Mouse (Mus musculus) megakaryocyte, embryonic 14.5 days (primary cell): ENCODE data around the gene Mtss1l. TPM values are rescaled to one million over a fixed set of nuclear protein-coding genes. Genes with fewer than 3 reads are reported as not detected.

Source experiments
- H3K27me3 ChIP-seq: replicated peaks from 2 replicates; pipeline ENCODE3; 2012; ENCODE audit warnings: inconsistent platforms
- H3K36me3 ChIP-seq: replicated peaks from 2 replicates; pipeline ENCODE3; 2012; ENCODE audit warnings: low read length, inconsistent platforms, mixed read lengths
- H3K4me1 ChIP-seq: 2 replicates; pipeline ENCODE4 v1.6.1; 2012; ENCODE audit warnings: inconsistent platforms
- H3K4me3 ChIP-seq: replicated peaks from 2 replicates; pipeline ENCODE3; 2012; ENCODE audit warnings: moderate library complexity, mild to moderate bottlenecking, inconsistent platforms
- H3K9me3 ChIP-seq: 2 replicates; pipeline ENCODE4 v1.6.1; 2012; ENCODE audit warnings: inconsistent platforms
- FLI1 ChIP-seq: IDR thresholded peaks from 2 replicates; pipeline ENCODE4 v1.6.1; 2012; ENCODE audit warnings: low read length, inconsistent platforms, mixed read lengths
- GATA1 ChIP-seq: IDR thresholded peaks from 3 replicates; pipeline ENCODE4 v1.6.1; 2012; ENCODE audit warnings: mixed read lengths, low read length, inconsistent platforms, borderline replicate concordance
- polyA plus RNA-seq: library from polyadenylated mRNA; stranded (reverse); fragments of >175 nt; gene quantifications from 2 replicates; pipeline ENCODE4 v1.2.3, GENCODE M21; 2012; ENCODE audit warnings: low replicate concordance; ENCODE audit not compliant: insufficient read depth

Gene Mtss1l
- polyA plus RNA-seq, 1 experiment, result 149 TPM

DNA sequence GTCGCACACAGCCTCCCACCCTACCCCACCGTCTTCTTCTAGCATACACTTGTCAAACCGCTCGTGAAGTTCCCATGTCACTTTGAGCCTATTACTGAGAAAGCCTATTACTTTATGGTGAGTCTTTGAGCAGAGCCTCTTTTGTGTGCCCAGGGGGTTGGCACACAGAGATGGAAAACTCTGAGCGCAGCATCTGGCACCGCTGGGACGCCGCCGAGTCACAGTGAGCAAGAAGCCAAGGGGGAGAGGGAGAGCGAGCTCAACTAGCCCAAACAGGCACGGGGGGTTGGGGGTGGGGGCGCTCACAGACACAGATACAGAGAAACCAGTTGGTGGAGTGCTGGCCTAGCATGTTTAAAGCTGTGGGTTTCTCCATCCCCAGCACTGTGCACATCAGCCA lies 68.3 kb downstream of the Mtss1l start:
- Histone ChIP-seq H3K9me3 (peaks cover 4% of the 10 kb centered on the region), H3K27me3 (peaks cover 16% of the 10 kb centered on the region), H3K36me3 (no peaks in the 10 kb centered on the region), H3K4me1 (peaks cover 83% of the 10 kb centered on the region), H3K4me3 (peak overlapping the region; percentile 71)
- no peak for TF ChIP-seq FLI1
- no peak for TF ChIP-seq GATA1

DNA sequence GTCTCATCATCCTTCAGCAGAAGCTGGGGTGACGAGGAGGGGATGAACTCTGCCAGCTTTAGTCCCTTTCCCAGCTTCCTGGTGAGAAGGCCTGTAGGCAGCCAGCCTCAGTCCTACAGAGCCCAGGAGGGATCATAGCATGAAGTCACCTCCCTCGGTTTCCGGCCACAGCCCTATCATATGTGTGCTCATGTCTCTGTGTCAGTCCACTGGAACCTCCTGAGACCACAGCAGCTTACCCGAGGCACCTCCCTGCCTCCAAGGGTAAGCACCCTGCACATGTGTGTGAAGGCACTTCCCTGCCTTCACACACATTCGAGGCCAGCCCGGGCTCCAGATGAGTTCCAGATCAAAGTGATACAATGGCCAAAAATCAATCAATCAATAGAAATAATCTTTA lies 69.0 kb downstream of the Mtss1l start:
- H3K9me3 ChIP-seq, result peaks cover 8% of the 10 kb centered on the region
- peaks cover 16% of the 10 kb centered on the region for H3K27me3 ChIP-seq
- no peak for TF ChIP-seq GATA1
- no peak for TF ChIP-seq FLI1
- peaks cover 83% of the 10 kb centered on the region for H3K4me1 ChIP-seq
- no peaks in the 10 kb centered on the region for H3K36me3 ChIP-seq
- peak overlapping the region; percentile 34 for H3K4me3 ChIP-seq

Other genes starting within 250 kb of the Mtss1l start
- 30.7 and 36.1 TPM in 2 replicates for gene Vac14, start 102.9 kb upstream of the Mtss1l start, polyA plus RNA-seq
- 3.7 and 20.1 TPM in 2 replicates for gene Il34, start 84.4 kb downstream of the Mtss1l start, polyA plus RNA-seq
- gene Cog4, start 125.1 kb downstream of the Mtss1l start, polyA plus RNA-seq, result 0.61 and 14.0 TPM in 2 replicates
- gene Sf3b3, start 125.3 kb downstream of the Mtss1l start, polyA plus RNA-seq, result 3.4 TPM in 1 of 2 replicates, not detected in the other
- 1.6 and 3.3 TPM in 2 replicates for gene Fuk, start 181.0 kb downstream of the Mtss1l start, polyA plus RNA-seq
- 19.8 and 54.8 TPM in 2 replicates for gene St3gal2, start 198.4 kb downstream of the Mtss1l start, polyA plus RNA-seq